Mouse (Mus musculus): ENCODE results near the gene Selenop.

- TF ChIP-seq CTCF (IDR thresholded peaks at IDR 0.05; ENCODE audit: control insufficient read depth, insufficient read depth, low read length) = no peak
- no peak for TF ChIP-seq POLR2A (IDR thresholded peaks at IDR 0.05; ENCODE audit: borderline replicate concordance, control insufficient read depth, low read depth, low read length)
These were observed 45.4 kb upstream of the Selenop start for GRCm38 (mm10) chr15:3222803-3223437.

All from bone marrow, adult 2 months (tissue).